Mouse (Mus musculus): ENCODE data around the gene Fgfrl1. TPM values are rescaled to one million over a fixed set of nuclear protein-coding genes. Genes with fewer than 3 reads are reported as not detected.

The Fgfrl1 gene
- 10 to 100 TPM; 11.3 to 58.4 TPM for polyA plus RNA-seq (2012; fragmentation: generic; extraction: Trizol)

GRCm38 (mm10) chr5:108692271-108692670 is at the start of gene Fgfrl1:
Fgfrl1 (plus strand) TSS chr5:108692382.

DNA sequence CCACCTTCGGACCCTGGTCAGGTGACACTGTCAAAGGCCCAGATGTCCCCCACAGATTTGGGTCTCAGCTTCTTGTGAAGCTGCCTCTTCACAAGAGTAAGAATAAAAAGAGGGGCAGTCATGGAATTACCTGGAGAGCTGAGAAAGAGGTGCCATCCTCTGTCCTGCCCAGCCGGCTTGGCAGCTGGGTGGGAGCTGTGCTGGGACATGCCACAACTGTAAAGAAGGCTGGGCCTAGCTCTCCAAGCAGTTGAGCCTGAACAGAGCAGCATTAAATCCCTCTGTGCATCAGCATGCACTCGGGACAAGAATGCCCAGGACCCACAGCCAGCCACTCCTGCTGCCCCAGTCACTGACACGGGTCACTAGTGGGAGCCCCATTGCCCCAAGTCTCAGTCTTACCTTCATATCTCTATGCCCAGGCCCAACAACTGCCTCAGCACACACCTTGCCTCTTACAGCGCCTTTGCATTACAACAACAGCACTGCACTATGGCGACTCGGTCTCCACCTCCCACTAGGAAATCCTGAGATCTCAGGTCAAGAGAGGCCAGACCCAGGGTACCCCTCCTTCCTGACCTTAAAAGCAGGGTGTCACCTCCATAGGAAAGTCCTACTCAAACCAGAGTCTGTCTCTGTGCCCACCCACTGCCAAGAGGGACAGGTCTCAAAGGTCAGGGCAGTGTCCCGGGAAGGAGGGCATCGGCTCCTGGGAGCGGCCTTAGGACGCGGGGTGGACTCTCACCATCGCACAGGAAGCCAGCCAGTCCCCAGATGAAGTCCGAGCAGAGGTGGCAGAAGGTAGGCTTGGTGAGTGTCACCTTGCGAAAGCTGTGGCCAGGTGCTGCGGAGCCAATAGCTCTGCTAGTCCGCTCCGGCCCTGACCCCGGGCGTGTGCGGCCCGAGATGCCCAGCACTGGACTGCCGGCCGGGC is 32.2 kb upstream of the Fgfrl1 start, which contains the start of gene Idua:
TSS of gene Idua (plus strand) at position 634 of the 934 bp plus-strand sequence.

GRCm38 (mm10) chr5:108668977-108669936 is 22.9 kb upstream of the Fgfrl1 start, which contains the start of gene Dgkq:
Dgkq (minus strand) TSS chr5:108669672.

DNA sequence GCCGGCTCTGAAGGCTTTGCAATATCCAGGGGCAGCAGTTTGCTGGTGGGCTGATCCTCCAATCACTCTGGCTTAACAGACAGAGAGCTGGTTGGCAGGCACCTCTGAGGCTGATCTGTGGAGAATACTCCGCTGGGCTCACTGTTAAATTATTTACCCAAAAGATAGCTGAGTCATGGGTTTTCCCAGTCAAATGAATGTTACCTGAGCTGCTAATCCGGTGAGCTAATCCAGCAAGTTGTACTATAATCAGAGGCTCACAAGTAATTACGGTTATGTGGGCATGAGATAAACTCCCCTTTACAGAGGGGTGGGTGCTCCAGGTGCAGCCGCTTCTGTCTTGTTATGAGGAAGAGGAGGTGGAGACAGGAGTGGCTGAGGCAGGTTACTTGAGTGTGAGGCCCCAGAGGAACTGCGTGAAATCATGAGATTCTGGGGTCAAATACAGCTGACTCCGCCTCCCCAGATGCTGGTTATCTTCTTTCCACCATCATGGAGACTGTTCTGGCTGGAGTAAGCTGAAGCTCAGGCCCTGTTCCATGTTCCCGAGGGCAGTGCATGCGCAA is 16.8 kb upstream of the Fgfrl1 start, which contains the start of gene Slc26a1:
TSS of gene Slc26a1 (minus strand) at position 319 of the 566 bp plus-strand sequence.

Other genes with a start within 250 kb of the Fgfrl1 start
- gene Mfsd7a, start 243.5 kb upstream of the Fgfrl1 start, polyA plus RNA-seq (2012; fragmentation: generic; extraction: Trizol), result under 1 TPM; 0.08 to 0.77 TPM
- gene Pcgf3, start 231.2 kb upstream of the Fgfrl1 start, polyA plus RNA-seq (2012; fragmentation: generic; extraction: Trizol), result 1 to 10 TPM; 1.7 to 7.6 TPM
- gene Cplx1, start 142.4 kb upstream of the Fgfrl1 start, polyA plus RNA-seq (2012; fragmentation: generic; extraction: Trizol), result under 1 TPM in 1 of 2 experiments, not detected in 1; 0.02 TPM
- 10 to 100 TPM; 19.5 to 43.3 TPM for gene Gak, start 62.6 kb upstream of the Fgfrl1 start, polyA plus RNA-seq (2012; fragmentation: generic; extraction: Trizol)
- gene Tmem175, start 62.6 kb upstream of the Fgfrl1 start, polyA plus RNA-seq (2012; fragmentation: generic; extraction: Trizol), result 10 to 100 TPM in 1 of 2 experiments, 1 to 10 TPM in 1; 5.8 to 32.3 TPM
- gene Idua, start 32.1 kb upstream of the Fgfrl1 start, polyA plus RNA-seq (2012; fragmentation: generic; extraction: Trizol), result 1 to 10 TPM in 1 of 2 experiments, under 1 TPM in 1; 0.69 to 6.2 TPM
- 1 to 10 TPM in 1 of 2 experiments, under 1 TPM in 1; 0.55 to 4.4 TPM for gene Dgkq, start 22.7 kb upstream of the Fgfrl1 start, polyA plus RNA-seq (2012; fragmentation: generic; extraction: Trizol)
- gene Slc26a1, start 16.8 kb upstream of the Fgfrl1 start, polyA plus RNA-seq (2012; fragmentation: generic; extraction: Trizol), result under 1 TPM; 0.04 to 0.14 TPM
- not detected for gene Rnf212, start 82.6 kb downstream of the Fgfrl1 start, polyA plus RNA-seq (2012; fragmentation: generic; extraction: Trizol)
- not detected for gene Tmed11, start 103.0 kb downstream of the Fgfrl1 start, polyA plus RNA-seq (2012; fragmentation: generic; extraction: Trizol)
- gene Vmn2r8, start 116.5 kb downstream of the Fgfrl1 start, polyA plus RNA-seq (2012; fragmentation: generic; extraction: Trizol), result not detected
- not detected for gene Vmn2r9, start 160.2 kb downstream of the Fgfrl1 start, polyA plus RNA-seq (2012; fragmentation: generic; extraction: Trizol)

Data from C3H10T1/2 (cell line).